Mouse (Mus musculus) adrenal gland, postnatal 4 days (tissue): ENCODE results near the gene Hist1h2ad. TPM values are rescaled to one million over a fixed set of nuclear protein-coding genes. Genes with fewer than 3 reads are reported as not detected.
"Not testable (repeated sequence)": the region's sequence is repeated elsewhere in the genome, so short reads cannot be mapped to it uniquely, and the experiment has no call there.

Experiments used
- DNase-seq, 2 experiments: peaks; one replicate each; pipeline ENCODE4 v3.0.0; 2021 to 2022; ENCODE audit warnings: low spot score in 2 of 2, mixed read lengths in 2 of 2
- total RNA-seq, 2 experiments: library from RNA; stranded (reverse); gene quantifications; 2 replicates each; pipeline ENCODE4 v1.2.3; 2021

Gene Hist1h2ad
- total RNA-seq, 2 experiments from 2014 or later = 63.5 to 64.6 TPM

DNA sequence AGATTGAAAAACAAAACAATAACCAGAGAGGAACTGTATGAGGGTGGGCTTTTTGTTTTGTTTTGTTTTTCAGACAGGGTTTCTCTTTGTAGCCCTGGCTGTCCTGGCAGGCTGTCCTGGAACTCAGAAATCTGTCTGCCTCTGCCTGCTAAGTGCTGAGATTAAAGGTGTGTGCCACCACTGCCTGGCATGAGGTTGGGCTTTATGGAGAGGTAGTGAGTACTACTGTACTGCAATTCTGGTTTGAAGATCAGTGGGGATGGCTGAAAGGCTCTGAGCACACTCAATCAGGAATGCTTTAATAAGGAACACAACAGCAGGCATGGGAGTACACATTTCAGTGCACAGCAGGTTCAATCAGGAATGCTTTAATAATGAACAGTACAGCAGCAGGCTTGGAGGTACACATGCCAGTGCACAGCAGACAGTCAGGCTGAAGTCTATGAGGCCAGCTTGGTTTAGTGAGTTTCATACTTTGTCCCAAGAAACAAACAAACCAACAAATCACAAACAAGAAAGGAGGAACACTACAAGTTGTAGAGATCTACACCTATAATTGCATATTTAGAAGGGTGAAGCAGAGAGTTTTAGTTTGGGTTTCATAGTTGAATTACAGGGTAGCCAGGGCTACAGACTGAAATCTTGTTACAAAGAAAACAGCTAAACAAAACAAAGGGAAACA lies 9.3 kb downstream of the Hist1h2ad start:
- no peak for DNase-seq

DNA sequence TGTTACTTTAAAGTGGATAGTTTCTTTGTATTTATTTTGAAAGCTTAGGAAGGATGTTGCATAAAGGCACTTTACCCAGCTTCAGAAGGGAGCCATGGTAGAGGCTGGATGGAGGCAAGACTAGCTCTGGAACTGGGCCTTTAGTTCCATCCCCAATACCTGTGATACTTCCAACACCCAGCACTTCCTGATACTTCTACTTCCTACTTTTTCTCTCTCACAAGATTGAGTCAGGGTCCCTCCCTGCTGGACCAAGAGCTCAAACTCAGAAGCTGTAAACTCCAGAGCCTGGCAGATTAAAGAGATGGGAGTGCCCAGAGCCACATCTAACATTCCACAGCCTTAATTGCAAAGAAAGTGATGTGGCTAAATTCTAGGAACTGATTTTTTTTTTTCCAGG lies 10.2 kb downstream of the Hist1h2ad start:
- DNase-seq = no peak

DNA sequence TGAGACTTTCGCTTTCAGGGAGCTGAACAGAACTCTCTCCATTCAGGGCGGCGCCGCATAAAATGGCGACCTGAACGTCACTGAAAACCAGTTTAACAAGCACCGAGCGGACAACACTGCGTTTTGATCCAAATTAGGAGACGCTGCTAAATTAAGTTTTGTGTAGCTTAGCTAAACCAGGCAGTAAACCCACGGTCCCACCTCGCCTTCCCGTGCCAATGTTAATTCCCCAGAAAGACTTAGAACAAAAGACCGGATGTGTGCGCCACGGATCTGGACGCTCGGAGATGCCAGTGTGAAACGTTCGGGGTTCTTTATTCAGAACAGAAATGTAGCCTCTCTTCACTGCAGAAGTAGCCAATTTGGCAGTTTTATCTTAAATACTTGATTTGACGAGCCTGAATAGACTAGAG lies 10.9 kb downstream of the Hist1h2ad start:
- peak in 1 of 2 experiments; percentile 50 for DNase-seq

DNA sequence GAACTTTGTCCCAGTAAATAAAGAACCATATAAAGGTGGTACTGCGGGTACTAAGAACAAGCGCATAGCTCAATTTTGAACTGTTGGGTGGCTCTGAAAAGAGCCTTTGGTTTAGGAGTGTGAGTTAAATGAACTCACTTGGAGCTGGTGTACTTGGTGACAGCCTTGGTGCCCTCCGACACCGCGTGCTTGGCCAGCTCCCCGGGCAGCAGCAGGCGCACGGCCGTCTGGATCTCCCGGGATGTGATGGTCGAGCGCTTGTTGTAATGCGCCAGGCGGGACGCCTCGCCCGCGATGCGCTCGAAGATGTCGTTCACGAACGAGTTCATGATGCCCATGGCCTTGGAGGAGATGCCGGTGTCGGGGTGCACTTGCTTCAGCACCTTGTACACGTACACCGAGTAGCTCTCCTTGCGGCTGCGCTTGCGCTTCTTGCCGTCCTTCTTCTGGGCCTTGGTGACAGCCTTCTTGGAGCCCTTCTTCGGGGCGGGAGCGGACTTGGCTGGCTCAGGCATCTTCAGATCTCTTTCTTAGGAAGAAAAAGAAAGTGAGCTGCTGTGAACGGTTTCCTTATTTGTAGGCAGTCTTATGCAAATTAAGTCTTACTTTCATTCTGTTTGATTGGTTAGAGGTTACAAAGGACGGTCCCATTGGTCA lies 11.4 kb downstream of the Hist1h2ad start:
- DNase-seq = peak in 1 of 2 experiments; percentile 43

DNA sequence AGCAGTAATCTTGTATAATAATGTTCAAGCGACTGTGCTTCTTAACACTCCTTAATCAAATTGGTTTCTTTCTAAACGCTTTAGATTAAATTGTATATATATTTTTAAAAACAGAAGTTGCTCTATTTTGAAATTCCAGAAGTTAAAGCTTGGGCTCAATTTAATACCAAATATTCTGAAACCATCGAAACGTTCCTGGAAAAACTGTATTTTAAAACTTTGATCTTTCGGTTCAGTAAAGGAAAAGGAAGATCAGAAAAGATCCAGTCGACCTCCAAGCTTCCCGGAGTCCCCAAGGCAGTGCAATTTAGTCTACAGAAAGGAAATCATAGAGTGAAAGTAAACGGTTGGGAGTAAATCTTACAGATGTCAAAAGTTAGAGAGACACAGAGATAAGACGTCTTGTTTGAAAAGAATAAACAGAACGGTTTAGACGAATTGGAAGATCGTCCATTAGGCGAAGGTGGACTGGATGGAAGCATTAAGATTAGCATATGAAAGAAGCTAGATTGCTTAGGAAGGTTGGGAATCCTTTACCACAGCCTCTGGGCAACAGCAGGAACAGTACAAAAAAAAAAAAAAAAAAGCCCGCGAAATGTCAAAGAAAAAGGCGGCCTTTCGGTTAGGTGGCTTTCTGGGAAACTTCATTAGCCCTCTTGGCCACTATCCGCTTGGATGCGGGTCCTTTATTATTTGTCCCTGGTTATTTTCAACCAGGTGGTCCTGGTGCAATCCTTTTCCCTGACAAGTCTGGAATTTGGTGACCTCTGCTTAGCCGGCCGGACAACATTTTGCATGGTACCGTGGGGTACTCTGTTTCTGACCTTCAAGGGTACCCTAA lies 12.1 kb downstream of the Hist1h2ad start:
- DNase-seq = no peak

GRCm38 (mm10) chr13:23586940-23587225 lies 12.7 kb downstream of the Hist1h2ad start:
- DNase-seq = no peak

DNA sequence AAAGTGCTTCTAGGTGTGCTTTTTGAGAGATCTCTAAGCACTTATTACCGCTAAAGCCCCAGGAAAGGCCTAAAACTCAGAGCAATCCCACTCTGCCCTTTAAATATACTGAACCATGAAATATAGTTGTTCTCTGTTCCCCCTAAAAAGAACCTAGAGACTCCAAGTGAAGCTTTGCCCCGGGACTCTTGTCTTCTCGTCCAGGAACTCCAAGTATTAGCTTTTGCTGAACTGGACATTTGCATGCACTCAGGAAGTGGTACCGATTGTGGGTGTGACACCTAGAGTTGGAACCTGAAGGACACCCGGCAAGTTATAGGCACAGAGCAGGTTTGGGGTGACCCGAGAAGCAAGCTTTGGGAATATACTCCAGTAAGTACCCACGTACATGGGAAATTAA lies 17.0 kb downstream of the Hist1h2ad start:
- no peak for DNase-seq

- DNase-seq = not testable (repeated sequence)
These were observed 17.7 kb downstream of the Hist1h2ad start for GRCm38 (mm10) chr13:23591886-23592285.

DNA sequence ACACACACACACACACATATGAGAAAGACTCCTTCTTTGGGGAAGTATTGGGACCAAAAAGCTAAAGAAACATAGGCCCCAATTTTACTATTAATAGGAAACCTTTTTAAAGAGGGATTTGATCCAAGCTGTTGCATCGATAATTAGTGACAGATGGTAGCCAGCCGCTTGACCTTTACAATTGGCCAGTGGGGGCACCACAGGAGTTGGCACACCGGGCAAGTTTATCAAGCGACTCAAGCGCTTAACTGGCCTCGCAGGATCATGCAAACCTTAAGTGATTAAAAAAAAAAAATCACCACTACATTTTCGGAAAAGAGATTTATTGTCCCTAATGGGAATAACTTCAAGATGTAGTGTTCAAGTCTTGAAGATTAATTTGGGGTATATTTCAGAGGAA lies 18.4 kb downstream of the Hist1h2ad start:
- DNase-seq = no peak

DNA sequence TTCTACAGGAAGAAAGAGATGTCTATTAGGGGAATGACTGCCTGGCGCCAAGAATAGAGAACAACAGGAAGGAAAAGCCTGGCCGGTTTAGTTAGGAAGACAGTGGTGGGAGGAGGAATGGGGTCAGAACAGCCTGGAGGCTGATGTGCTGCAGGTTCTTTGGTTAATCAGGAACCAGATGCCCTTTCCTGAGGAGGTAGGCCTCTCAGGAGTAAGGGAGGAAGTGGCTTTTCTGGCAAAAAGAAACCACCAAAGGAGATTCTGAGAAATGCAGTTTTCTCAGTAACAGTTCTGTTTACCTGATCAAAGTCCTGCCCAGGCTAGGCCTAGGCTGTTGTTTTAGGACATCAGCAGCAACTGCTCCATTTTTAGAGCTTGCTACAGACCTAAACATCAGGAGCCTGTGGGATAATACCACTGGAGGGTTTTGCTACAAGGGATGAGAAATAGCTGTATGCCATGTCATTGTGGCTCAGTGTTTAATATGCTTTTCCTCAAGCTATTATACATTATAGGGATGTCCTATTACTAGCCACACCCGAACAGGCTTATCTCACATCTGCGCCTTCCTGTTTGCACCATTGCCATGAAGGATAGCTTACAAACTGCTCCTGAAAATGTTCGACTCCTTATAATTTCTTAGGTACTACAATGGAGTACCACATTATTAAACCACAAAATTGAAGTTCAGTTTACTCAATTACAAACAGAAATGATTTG lies 19.0 kb downstream of the Hist1h2ad start:
- no peak for DNase-seq

DNA sequence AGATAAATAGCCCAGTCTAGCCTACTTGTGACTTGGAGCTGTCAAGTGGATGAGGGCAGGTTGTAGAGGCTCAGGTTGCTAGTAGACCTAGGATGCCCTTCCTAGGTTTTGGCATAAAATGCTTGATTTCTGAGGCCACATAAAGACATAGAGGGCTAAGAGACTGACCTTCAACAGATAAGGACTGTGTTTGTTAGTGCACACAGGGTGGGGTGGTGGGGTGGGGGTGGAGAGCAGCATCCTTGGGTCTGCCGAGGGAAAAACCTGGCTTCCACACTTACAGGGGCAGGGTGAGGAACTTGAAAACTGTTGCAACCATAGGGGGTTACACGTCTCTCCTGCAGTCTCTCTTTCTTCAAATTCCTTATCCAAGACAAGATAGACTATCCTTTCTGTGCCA lies 21.0 kb downstream of the Hist1h2ad start:
- no peak for DNase-seq

GRCm38 (mm10) chr13:23595622-23596372 lies 21.6 kb downstream of the Hist1h2ad start:
- no peak for DNase-seq

- peak; percentile 59 to 71 for DNase-seq
These were observed 23.8 kb downstream of the Hist1h2ad start for GRCm38 (mm10) chr13:23597957-23598356.

- no peak for DNase-seq
These were observed 29.1 kb downstream of the Hist1h2ad start for GRCm38 (mm10) chr13:23603182-23603699.

DNA sequence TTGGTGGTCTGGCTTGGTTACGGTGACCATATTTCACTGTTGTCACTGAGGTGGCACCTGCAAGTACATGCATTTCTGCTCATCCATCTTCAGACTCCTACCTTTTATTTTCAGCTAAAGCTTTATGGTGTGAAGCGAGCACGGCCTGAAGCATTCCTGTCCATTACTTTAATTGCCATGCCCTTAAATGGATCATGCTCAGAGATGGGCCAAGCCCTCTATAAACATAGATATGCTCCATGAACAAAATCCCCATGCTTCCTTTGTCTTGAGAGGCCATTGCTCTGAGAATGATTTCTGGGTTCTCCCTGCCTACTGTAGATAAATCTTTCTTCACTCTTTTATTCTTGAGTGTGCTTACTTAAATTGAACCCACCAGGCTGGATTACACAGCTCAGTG lies 30.3 kb downstream of the Hist1h2ad start:
- DNase-seq = no peak

GRCm38 (mm10) chr13:23605052-23605451 lies 30.9 kb downstream of the Hist1h2ad start:
- DNase-seq = no peak

DNA sequence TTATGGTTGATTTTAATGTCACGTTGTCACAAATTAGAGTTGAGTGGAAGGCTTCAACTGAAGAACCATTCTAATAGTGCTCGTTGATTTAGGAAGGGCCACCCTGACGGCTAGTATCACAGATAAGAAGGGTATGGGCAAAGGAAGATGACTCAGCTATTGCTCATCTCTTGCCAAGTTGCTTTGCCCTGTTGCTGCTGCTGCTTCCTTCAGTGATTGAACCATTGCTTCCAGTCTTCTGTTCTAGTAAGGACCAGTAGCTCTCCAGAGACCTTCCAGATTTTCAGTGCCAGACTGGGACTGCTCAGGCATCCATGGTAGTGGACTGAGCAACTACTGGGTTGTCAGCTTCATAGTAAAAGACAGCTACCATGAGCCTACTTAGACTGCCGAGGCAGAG lies 35.0 kb downstream of the Hist1h2ad start:
- no peak for DNase-seq

- DNase-seq = no peak
These were observed 35.7 kb downstream of the Hist1h2ad start for GRCm38 (mm10) chr13:23609844-23610243.

DNA sequence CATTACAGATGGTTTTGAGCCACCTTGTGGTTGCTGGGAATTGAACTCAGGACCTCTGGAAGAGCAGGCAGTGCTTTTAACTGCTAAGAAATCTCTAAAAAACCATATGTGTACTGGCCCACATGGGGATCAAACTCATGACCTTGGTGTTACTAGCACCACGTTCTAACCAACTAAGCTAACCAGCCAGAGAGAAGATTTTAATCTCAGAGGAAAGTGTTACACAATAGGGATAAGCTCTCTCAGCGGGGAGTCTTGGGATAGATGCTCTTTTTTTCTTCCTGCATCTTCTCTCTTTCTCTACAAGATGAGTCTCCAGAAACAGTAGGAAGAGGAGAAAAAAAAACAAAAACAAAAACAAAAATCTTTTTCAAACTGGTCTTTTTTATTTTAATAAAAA lies 36.2 kb downstream of the Hist1h2ad start:
- no peak for DNase-seq

DNA sequence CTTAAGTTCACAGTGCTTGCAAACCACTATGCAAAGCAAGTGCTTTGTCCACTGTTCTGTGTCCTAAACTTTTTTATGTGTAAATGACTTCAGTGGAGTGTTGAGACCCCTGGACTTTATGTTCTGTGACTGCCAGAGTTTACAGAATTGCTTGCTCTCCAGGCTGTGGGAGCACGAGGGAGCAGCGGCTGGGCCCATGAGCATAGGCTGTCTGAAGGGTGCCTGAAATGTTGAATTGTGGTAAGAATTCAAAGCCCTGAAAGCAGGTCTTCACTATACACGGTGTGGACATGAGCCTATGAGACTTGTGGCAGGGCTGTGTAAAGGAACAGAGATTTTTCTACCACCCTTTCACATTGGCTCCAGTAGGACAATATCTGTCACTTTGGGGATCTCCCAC lies 37.5 kb downstream of the Hist1h2ad start:
- DNase-seq = no peak
